Mouse (Mus musculus) ovary, adult 18-20 months (tissue): ENCODE measurements around the gene Krtap12-1.
"Not testable (repeated sequence)": the region's sequence is repeated elsewhere in the genome, so short reads cannot be mapped to it uniquely, and the experiment has no call there.

Experiments
- DNase-seq: peaks from one replicate; pipeline ENCODE4 v3.0.0; 2022; ENCODE audit warnings: low spot score, mixed read lengths

The Krtap12-1 gene

DNA sequence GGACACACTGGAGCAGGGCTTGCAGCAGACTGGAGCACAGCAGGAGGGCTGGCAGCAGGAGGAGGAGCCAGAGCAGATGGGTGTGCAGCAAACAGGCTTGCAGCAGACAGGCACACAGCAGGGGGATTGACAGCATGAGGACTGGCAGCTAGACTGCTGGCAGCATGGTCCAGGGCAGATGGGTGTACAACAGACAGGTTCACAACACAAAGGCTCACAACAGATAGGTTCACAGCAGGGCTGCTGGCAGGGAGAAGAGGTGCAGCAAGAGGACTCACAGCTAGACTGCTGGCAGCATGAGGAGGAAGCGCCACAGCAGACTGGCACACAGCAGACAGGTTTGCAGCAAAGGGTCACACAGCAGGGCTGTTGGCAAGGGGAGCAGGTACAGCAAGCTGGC, 30.3 kb downstream of the Krtap12-1 start:
- DNase-seq, result not testable (repeated sequence)

- DNase-seq, result not testable (repeated sequence)
Observed at GRCm38 (mm10) chr10:77751254-77751653, 30.9 kb downstream of the Krtap12-1 start, which contains the start of gene Gm9736. Gene Gm9736 (minus strand): TSS chr10:77751354.

DNA sequence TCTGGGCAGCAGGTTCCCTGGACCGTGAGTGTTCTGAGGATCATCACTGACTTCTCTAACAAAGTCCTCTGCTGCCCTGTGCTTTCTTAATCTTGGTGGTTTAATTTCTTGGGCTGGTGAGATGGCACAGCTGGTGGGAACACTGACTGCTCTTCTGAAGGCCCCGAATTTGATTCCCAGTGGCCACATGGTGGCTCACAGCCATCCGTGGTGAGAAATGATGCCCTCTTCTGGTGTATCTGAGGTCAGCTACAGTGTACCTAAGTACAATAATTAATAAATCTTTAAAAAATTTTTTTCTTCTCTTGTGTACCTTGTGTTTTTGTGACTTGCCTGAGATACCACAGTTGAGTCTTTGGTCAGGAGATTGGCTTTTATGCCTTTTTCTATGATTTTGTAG, 31.9 kb downstream of the Krtap12-1 start:
- not testable (repeated sequence) for DNase-seq

- DNase-seq, result no peak
Observed at GRCm38 (mm10) chr10:77753448-77753847, 33.0 kb downstream of the Krtap12-1 start.

DNA sequence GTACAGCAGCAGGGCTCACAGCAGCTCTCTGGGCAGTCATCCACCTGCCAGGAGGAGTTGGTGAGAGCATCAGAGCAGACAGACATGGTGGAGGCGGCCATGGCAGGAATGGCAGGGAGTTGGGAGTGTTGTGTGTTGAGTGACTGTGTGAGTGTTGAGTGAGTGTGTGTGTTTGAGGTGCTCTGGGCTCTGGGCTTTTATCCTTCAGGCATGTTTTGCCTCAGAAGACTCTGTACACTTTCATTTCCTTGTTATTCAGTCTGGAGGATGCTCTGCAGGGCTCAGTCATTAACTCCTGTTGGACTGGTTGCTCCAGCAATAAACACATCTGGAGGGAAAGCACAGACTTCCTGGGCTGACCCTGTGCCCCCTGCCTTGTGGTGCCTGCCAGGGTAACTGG, 39.2 kb downstream of the Krtap12-1 start, which contains the start of gene Gm3233:
Gene Gm3233, minus strand, starts transcription at position 101 of the 400 bp plus-strand sequence.
- not testable (repeated sequence) for DNase-seq

GRCm38 (mm10) chr10:77769727-77770126, 49.3 kb downstream of the Krtap12-1 start:
- DNase-seq, result no peak
